Mouse (Mus musculus): ENCODE results near the gene Bcat2. TPM values are rescaled to one million over a fixed set of nuclear protein-coding genes. Genes with fewer than 3 reads are reported as not detected.

Gene Bcat2
- total RNA-seq, 2 experiments from 2014 or later, result 38.9 to 69.1 TPM

GRCm38 (mm10) chr7:45549641-45550436 lies 20.1 kb upstream of the Bcat2 start:
- ATAC-seq (replicated peaks; ENCODE audit: poor library complexity, severe bottlenecking), result no peak

DNA sequence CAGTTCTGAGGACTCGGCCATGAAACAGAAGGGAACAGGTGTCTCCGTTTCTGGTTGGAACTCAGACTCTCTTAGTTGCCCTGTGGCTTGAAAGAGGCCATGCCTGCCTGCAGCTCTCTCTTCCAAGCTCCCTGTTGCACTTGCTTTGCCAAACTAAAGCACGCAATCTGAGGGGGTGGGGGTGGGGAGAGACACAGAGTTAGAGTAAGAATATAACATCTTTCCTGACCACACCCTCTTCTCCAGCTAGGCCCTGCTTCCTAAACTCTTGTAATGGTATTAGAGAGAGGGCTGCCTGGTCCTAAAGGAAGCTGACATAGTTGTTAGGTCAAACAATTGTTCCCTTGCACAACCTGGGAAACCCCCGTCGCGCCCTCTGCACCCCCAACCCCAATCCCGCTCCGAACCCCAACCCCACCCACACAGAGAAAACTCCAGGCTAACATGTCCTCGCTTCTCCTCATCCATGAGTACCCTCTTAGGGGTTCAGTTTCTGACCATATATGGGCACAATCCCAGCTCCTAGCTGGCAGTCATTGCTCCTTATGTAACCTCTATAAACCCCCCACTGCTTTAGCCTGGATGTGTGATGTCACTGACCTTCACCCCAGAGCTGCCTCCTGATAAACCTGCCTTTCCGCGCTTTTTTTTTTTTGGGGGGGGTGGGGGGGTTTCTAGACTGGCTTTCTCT lies 19.0 kb upstream of the Bcat2 start:
- no peak for ATAC-seq (replicated peaks; ENCODE audit: poor library complexity, severe bottlenecking)

DNA sequence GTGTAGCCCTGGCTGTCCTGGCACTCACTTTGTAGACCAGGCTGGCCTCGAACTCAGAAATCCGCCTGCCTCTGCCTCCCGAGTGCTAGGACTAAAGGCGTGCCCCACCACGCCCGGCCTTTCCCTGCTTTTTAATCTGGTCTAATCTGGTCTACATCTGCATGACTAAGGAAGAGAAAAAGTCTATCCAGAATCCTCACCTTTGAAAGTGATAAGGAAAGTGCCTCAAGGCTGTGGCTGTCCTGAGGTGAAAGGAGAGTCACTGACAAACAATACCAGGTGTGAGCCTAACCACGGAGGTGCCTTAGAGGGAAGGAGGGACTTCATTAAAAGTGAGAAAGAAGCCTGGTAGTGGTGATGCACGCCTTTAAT lies 18.5 kb upstream of the Bcat2 start:
- no peak for ATAC-seq (replicated peaks; ENCODE audit: poor library complexity, severe bottlenecking)

DNA sequence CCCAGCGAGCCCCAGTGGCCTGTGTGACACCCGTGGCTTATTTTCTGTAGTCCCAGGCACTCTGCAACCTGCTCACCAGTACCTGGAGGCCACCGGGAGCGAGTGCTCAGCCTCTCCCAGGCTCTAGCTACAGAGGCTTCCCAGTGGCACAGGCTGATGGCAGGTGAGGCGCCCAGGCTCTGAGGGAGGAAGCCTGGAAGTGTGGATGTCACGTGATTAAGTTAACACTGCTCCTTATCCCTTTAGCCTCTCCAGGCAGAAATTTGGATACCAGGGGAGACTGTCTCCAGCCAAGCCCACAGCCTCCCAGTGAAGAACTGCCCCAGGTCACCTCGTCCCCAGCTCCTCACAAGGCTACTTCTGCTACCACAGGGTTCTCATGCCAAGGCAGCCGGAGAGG lies 16.4 kb upstream of the Bcat2 start:
- no peak for ATAC-seq (replicated peaks; ENCODE audit: poor library complexity, severe bottlenecking)

DNA sequence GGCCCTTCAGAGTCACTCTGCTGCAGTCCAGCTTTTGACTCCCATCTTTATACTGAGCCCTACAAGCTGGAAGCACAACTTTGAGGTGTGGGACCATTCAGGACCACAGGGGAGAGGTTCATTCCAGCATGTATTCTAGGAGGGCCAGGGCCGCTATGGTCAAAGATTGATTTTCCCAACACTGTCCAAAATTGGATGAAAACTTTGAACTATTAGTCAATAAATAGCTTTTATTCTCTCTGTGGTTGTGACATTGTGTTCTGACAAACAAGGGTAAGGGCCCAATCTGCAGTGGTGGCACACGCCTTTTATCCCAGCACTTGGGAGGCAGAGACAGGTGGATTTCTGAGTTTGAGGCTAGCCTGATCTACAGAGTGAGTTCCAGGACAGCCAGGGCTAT lies 16.0 kb upstream of the Bcat2 start:
- no peak for ATAC-seq (replicated peaks; ENCODE audit: poor library complexity, severe bottlenecking)

GRCm38 (mm10) chr7:45554744-45555143 lies 15.2 kb upstream of the Bcat2 start, which contains the start of gene Hsd17b14:
Gene Hsd17b14, plus strand, starts transcription at chr7:45554893.
- ATAC-seq (replicated peaks; ENCODE audit: poor library complexity, severe bottlenecking), result no peak

DNA sequence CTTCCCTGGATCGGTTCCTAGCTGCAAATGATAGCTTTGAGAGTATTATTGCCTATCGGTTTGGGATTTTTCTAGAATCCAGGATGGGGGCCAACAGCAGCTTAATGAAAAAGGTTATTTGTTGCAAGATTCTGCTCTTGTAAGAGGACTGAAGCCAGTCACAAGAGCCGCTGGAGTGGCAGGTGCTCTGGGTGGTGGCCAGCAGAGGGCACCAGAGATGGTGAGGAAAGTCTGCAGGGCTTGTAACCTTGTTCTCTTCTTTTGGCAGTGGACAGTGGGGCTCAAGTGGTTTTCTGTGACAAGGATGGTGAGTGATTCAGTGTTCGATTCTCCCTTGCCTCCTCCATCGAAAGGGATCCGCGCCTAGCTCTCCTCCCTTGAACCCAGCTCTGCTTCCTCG lies 14.2 kb upstream of the Bcat2 start:
- ATAC-seq (replicated peaks; ENCODE audit: poor library complexity, severe bottlenecking), result peak; percentile 90

DNA sequence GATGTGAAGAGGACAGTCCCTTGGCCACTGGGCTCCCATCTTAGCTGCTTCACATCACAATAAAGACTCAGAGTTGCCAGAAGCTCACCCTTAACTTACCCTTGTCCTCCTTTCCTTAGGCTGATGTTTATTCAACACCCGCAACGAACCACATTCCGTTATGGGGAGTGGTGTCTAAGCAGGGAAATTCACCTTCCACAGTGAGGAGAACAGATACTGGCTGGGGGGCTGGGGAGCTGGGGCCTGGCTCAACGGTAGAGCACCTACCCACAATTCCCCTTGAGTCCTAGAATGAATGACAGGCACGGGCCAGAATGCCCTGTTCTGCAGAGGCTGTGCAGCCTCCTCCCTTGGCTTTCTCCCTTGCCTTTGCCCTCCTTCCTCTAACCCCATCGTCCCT lies 11.0 kb upstream of the Bcat2 start:
- ATAC-seq (replicated peaks; ENCODE audit: poor library complexity, severe bottlenecking), result no peak

DNA sequence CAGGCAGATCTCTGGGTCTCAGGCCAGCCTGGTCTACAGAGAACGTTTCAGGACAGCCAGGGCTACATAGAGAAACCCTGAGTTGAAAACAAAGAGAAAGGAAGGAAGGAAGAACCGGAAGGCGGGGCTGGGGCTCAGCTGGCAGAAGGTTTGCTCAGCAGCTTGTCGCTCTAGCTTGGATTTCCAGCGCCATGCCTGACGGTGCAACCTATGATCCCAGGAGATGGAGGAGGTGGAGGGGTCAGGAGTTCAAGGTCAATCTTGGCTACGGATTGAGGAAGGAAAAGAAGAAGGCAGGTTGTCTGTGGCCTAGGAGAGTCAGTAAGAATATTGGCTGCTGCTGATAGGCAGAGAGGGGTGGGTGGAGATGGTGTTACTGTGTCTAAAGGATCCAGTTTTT lies 9.7 kb upstream of the Bcat2 start:
- ATAC-seq (replicated peaks; ENCODE audit: poor library complexity, severe bottlenecking), result no peak

- ATAC-seq (replicated peaks; ENCODE audit: poor library complexity, severe bottlenecking), result peak; percentile 71
Measured at GRCm38 (mm10) chr7:45560843-45561623, 8.9 kb upstream of the Bcat2 start.

GRCm38 (mm10) chr7:45561624-45562520 lies 8.1 kb upstream of the Bcat2 start:
- peak; percentile 64 for ATAC-seq (replicated peaks; ENCODE audit: poor library complexity, severe bottlenecking)

GRCm38 (mm10) chr7:45564811-45565210 lies 5.1 kb upstream of the Bcat2 start:
- ATAC-seq (replicated peaks; ENCODE audit: poor library complexity, severe bottlenecking), result no peak

DNA sequence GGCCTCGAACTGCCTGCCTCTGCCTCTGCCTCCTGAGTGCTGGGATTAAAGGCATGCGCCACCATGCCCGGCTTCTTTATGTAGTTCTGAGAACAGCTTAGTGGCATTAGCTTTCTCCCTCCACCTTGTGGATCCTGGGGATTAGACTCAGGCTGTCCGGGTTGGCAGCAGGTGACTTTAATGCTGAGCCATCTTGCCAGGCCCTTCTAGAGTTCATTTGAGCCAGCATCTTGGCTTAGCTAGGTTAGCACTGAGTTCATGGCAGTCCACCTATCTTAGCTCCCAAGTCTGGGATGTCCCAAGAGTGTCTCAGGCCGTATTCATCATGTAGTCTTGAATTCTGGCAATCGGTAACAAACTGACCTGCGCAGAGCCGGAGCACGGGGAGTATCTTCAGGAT lies 4.5 kb upstream of the Bcat2 start:
- ATAC-seq (replicated peaks; ENCODE audit: poor library complexity, severe bottlenecking), result no peak

DNA sequence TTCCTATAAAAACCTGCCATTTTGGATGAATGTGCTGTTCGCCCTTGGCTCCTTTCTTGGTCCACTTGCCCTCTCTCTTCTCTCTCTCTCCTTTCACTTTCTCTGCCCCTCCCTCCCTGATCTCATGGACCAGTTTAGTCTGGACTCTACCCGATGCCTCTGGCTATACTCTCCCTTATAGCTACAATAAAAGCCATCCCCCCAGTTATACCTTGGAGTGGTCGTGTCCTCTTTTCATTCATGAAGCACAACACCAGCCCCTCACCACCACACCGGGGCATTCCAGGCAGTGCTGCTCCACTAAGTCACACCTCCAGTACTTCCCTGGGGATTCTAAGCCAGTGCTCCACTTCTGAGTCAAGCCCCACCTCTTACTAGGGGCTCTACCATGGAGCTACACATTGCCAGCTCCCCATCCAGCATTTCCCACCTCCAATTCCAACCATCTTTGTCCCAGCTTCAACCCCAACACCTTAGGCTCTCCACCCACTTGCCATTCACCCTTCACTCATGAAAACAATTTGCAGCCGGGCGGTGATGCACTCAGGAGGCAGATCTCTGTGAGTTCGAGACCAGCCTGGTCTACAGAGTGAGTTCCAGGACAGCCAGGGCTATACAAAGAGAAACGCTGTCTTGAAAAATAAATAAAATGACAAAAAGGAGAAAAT lies 2.7 kb upstream of the Bcat2 start:
- no peak for ATAC-seq (replicated peaks; ENCODE audit: poor library complexity, severe bottlenecking)

- ATAC-seq (replicated peaks; ENCODE audit: poor library complexity, severe bottlenecking), result peak; percentile 80
Measured at GRCm38 (mm10) chr7:45567780-45568516, 2.0 kb upstream of the Bcat2 start.

DNA sequence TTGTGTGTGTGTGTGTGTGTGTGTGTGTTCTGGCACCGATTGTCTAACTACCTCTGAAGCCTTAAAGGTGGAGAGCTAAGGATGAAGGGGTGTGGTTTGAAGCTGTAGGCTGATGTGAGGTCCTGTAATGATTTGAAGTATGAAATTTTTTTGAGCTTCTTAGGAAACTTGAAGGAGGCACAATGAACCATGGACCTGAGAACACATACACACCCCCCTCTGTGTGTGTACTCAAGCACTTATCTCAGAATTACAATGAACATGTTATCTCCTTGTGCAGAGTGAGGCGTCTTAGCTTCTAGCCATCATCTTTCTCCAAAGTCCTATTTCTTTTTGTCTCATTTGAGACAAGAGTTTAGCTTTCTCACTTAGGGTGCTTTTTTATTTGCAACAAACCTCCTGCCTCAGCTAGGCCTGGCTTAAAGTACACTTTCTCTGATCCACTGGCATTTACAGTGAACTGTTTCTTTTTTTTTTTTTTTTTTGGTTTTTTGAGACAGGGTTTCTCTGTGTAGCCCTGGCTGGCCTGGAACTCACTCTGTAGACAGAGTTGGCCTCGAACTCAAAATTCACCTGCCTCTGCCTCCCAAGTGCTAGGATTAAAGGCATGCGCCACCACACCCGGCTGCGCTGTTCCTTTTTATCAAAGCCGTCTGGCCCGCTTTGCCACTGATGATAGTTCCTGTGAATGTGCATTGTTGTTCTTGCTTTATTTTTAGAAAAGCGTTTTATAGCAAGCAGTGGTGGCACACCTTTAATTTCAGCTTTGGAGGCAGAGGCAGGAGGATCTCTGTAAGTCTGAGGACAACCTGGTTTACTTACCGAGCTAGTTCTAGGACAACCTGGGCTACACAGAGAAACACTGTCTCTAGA lies 1.1 kb upstream of the Bcat2 start:
- ATAC-seq (replicated peaks; ENCODE audit: poor library complexity, severe bottlenecking), result no peak

DNA sequence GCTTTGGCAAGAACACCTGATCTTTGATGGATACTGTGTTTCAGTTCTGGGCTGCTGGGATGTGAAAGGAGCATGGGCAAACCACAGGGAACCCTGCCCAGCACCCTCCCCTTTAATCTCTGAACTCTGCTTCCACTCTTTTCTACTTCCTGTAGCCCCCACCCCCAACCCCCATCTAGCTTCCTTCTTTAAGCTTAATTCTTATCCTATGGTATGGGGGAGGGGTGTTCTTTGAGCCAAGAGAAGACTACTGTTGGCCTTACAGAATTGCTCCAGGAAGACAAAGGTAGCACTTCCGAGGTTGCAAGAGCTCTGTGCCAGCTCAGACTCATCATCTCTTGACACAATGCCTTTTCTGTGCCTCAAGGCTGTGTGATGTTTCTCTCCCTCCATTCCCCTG lies 2.0 kb downstream of the Bcat2 start:
- ATAC-seq (replicated peaks; ENCODE audit: poor library complexity, severe bottlenecking), result no peak

DNA sequence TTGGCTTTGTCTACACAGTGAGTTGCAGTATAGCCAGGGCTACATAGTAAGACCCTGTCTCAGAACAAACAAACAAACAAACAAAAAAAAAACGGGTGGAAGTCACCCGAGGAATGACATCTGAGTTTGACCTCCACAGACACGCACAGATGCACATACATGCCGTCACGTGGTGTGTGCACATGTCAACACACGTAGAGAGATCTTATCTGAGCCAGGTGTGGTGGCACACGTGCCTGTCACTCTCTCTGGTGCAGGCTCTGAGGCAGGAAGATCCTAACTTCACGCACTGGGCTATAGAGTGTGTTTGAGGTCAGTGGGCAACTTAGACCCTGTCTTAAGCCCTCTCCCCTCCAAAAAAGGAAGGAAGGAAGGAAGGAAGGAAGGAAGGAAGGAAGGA lies 4.0 kb downstream of the Bcat2 start:
- ATAC-seq (replicated peaks; ENCODE audit: poor library complexity, severe bottlenecking), result no peak

Data from granulocyte monocyte progenitor cell, adult 5-6 weeks (primary cell).